Mouse (Mus musculus) forelimb bud, embryonic 11.5 days (tissue): Measurements from ENCODE around the gene Alox12e.
A peak's percentile ranks its signal among the peaks of the same experiment; 100 is the strongest.

Experiments used
- DNase-seq: peaks from one replicate; pipeline ENCODE4 v3.0.0-alpha.2; 2012; ENCODE audit warnings: low read depth, low spot score

Alox12e gene

DNA sequence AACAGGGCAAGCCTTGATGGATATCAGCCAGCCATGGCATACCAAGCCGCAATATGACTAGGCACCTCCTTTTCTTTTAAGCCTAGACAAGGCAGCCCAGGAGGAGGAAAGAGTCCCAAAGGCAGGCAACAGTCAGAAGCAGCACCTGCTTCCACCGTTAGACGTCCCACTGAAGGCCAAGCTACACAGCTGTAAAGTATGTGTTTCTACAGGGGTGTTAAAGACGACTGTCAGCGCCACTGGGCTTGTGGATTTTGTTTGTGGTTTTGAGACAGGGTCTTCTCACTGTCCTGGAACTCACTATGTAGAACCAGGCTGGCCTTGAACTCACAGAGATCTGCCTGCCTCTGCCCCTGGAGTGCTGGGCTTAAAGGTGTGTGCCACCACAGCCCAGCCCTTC lies 36.7 kb downstream of the Alox12e start:
- DNase-seq, result no peak

- peak; percentile 37 for DNase-seq
Observed at GRCm38 (mm10) chr11:70284757-70285156, 37.7 kb downstream of the Alox12e start.

- no peak for DNase-seq
Observed at GRCm38 (mm10) chr11:70283666-70284065, 38.8 kb downstream of the Alox12e start.

DNA sequence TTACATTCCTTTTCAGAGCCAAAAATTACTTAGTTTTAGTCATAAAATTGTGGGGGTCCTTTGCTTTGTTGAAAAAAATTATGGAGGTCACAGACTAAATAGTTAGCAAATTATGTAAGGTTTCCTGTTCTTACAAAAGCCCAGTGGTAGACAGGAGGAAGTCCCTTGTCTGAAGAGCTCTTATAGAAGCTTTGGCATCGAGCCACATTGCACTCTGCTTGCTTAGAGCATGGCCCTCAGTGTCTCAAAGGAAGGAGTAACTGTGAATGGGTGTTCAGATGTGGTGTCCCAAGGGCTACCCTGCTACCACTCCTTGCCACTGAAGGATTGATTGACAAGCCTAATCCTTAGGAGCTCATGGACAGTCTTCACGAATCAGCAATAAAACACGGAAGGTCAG lies 42.0 kb downstream of the Alox12e start:
- DNase-seq, result no peak

- no peak for DNase-seq
Observed at GRCm38 (mm10) chr11:70278961-70279360, 43.5 kb downstream of the Alox12e start.

GRCm38 (mm10) chr11:70271641-70272040 lies 50.8 kb downstream of the Alox12e start:
- no peak for DNase-seq

GRCm38 (mm10) chr11:70266405-70266804 lies 56.0 kb downstream of the Alox12e start:
- no peak for DNase-seq

DNA sequence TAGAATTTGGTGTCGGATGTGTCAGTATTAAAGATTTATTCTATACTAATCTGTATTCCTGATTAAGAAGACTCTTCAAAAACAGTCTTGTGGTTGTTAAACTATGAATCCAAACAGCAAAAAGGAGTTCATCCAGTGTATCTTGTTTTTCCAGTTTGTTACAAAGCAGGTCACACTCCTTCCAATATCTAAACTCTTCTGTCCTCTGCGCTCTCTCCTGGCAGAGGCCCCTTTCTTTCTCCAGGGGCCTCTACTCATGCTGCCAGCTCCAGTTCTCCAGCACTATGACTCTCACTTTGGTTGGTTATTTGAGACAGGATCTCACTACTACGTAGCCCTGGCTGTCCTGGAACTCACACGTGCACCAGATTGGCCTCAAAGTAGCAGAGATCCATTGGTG lies 56.6 kb downstream of the Alox12e start:
- DNase-seq, result no peak
